Mouse (Mus musculus) embryonic facial prominence, embryonic 11.5 days (tissue): Measurements from ENCODE around the gene Chd5. TPM values are rescaled to one million over a fixed set of nuclear protein-coding genes. Genes with fewer than 3 reads are reported as not detected.

Experiments used
- ATAC-seq: fragments of 200-750 bp; cut with Nextera tagmentation; replicated peaks from 2 replicates; pipeline ENCODE4 v1.8.0; 2017; ENCODE audit warnings: low read depth; ENCODE audit not compliant: insufficient number of reproducible peaks, low FRiP score, low TSS enrichment
- DNase-seq: peaks from one replicate; pipeline ENCODE4 v3.0.0-alpha.2; 2015; ENCODE audit warnings: low spot score
- H3K27ac ChIP-seq: fragments of 300-500 bp; sonication (generic); replicated peaks from 2 replicates; pipeline ENCODE4 v1.5.1; 2014; ENCODE audit warnings: mild to moderate bottlenecking, low read depth, low read length, control low read depth
- H3K27me3 ChIP-seq: fragments of 300-500 bp; sonication (generic); 2 replicates; pipeline ENCODE4 v1.6.1; 2014; ENCODE audit warnings: mild to moderate bottlenecking, low read length, moderate library complexity, mixed read lengths; ENCODE audit not compliant: control insufficient read depth, insufficient read depth
- H3K36me3 ChIP-seq: fragments of 300-500 bp; sonication (generic); replicated peaks from 2 replicates; pipeline ENCODE4 v1.6.1; 2014; ENCODE audit warnings: low read depth, mild to moderate bottlenecking, low read length, moderate library complexity, mixed read lengths; ENCODE audit not compliant: control insufficient read depth, insufficient read depth
- H3K4me1 ChIP-seq: fragments of 300-500 bp; sonication (generic); 2 replicates; pipeline ENCODE4 v1.6.1; 2014; ENCODE audit warnings: low read length, mixed read lengths; ENCODE audit not compliant: control insufficient read depth, insufficient read depth
- H3K4me2 ChIP-seq: fragments of 300-500 bp; sonication (generic); 2 replicates; pipeline ENCODE4 v1.6.1; 2014; ENCODE audit warnings: low read depth, mild to moderate bottlenecking, control low read depth, low read length, moderate library complexity
- H3K4me3 ChIP-seq: fragments of 300-500 bp; sonication (generic); 2 replicates; pipeline ENCODE4 v1.5.1; 2014; ENCODE audit warnings: low read depth, low read length, control low read depth
- H3K9ac ChIP-seq: fragments of 300-500 bp; sonication (generic); replicated peaks from 2 replicates; pipeline ENCODE4 v1.6.1; 2014; ENCODE audit warnings: mild to moderate bottlenecking, control low read depth, low read length
- H3K9me3 ChIP-seq: fragments of 300-500 bp; sonication (generic); replicated peaks from 2 replicates; pipeline ENCODE4 v1.6.1; 2016; ENCODE audit warnings: mild to moderate bottlenecking, low read length, inconsistent platforms, mixed read lengths; ENCODE audit not compliant: control insufficient read depth
- WGBS: fragments of 180-500 bp; shearing (Covaris S2); extraction: QIAGEN DNeasy Blood & Tissue Kit; methylation state at CpG from one replicate; pipeline ENCODE4 v1.1.7; 2014; 5-methylcytosine and 5-hydroxymethylcytosine counted together
- polyA plus RNA-seq: library from polyadenylated mRNA; unstranded; fragments of >200 nt; fragmentation: Nextera tagmentation; extraction: Ambion mirVana; gene quantifications from 2 replicates; pipeline ENCODE4 v1.2.1, GENCODE M21; 2014

The Chd5 gene
- polyA plus RNA-seq, 1 experiment from 2014 or later = 0.14 TPM

DNA sequence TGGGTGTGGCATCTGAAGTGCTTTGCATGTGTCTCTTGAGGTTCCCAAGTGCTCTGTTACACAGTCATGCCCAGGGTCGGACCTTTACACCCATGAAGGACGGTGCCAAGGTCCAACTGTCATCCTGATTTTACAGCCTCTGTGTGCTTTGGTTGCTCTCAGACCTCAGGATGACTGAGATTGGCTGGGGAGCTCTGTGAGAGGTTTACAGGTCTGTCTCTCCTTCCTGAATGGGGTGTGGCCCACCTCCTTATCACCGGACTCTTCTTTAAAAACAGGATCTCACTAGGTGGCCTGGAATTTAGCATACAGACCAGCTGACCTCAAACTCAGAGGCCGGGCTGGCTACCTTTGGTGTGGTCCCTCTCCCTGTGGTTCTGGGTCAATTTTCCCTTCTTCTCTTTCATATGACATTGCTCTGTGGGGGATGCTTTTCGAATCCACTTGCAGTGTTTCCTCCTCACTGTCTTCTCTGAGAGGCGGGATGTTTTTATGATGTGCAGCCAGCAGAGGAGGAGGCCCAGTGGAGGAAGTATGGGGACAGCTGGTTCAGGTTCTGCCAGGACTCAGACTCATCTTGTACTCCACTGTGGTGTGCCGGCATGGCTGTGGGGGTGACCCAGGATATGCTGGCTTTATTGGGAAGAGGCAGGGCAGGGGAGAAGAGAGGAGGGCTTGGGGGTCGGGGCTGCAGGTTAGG lies 12.4 kb downstream of the Chd5 start:
- Histone ChIP-seq H3K9ac (no peak overlapping the region), H3K4me3 (no peak overlapping the region), H3K4me2 (no peak overlapping the region), H3K36me3 (no peaks in the 10 kb centered on the region), H3K4me1 (no peaks in the 10 kb centered on the region), H3K27ac (no peak overlapping the region), H3K9me3 (no peaks in the 10 kb centered on the region), H3K27me3 (peaks cover 13% of the 10 kb centered on the region)
- WGBS = 38% methylated on average over 8 of the region's 8 CpGs
- DNase-seq = no peak
- no peak for ATAC-seq

GRCm38 (mm10) chr4:152351422-152352305 lies 13.2 kb downstream of the Chd5 start:
- 12% methylated on average over 14 of the region's 14 CpGs for WGBS
- DNase-seq (peak; percentile 70), ATAC-seq (0 out of 2 replicates have a peak, but pooled peaks have one; percentile 35)
- no peaks in the 10 kb centered on the region for H3K4me1 ChIP-seq
- H3K4me3 ChIP-seq = no peak overlapping the region
- no peak overlapping the region for H3K9ac ChIP-seq
- H3K4me2 ChIP-seq = no peak overlapping the region
- H3K9me3 ChIP-seq = no peaks in the 10 kb centered on the region
- H3K27ac ChIP-seq = no peak overlapping the region
- no peaks in the 10 kb centered on the region for H3K36me3 ChIP-seq
- H3K27me3 ChIP-seq = peaks cover 13% of the 10 kb centered on the region

DNA sequence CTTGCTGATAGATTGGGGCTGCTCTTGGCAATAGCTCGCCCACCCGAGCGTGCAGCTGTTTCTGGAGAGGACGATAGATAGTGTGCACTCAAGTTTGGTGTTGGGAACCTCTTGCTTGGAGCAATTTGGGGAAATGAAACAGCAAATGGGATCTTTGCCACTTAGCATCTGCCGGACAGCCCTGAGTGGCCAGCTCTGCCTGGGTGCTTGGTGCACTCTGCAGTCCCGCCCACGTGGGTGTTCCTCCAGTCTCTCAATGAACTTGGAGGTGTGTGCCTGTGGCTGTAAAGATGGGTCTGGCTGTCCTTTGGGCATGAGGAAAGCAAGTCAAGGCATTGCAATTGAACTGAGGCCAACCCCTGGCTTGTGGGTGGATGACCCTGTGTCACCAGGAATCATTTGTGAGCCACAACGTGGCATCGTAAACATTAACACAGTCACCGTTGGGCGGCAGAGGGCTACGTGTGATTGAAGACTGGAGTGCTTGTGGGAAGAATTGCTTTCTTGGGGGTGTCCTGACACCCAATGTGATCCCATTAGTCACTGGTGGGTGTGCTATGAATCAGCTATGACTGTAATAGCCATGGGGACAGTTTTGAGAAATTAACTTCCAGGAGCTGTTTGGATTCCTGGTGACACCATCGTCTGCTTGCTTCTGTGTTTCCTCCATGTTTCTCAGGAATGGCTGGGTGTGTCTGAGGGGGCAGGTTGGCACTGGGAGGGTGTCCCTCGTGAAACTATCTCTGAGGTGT lies 15.6 kb downstream of the Chd5 start:
- H3K4me1 ChIP-seq = no peaks in the 10 kb centered on the region
- ATAC-seq (no peak), DNase-seq (no peak)
- no peaks in the 10 kb centered on the region for H3K9me3 ChIP-seq
- no peak overlapping the region for H3K4me2 ChIP-seq
- H3K4me3 ChIP-seq = no peak overlapping the region
- peaks cover 13% of the 10 kb centered on the region for H3K27me3 ChIP-seq
- WGBS = 83% methylated on average over 14 of the region's 14 CpGs
- no peak overlapping the region for H3K9ac ChIP-seq
- H3K36me3 ChIP-seq = no peaks in the 10 kb centered on the region
- H3K27ac ChIP-seq = no peak overlapping the region

GRCm38 (mm10) chr4:152355672-152356071 lies 17.2 kb downstream of the Chd5 start:
- Histone ChIP-seq H3K9ac (no peak overlapping the region), H3K27me3 (peaks cover 5% of the 10 kb centered on the region; the same call in 1 of the 2 replicates), H3K9me3 (no peaks in the 10 kb centered on the region), H3K36me3 (no peaks in the 10 kb centered on the region), H3K4me2 (no peak overlapping the region), H3K27ac (no peak overlapping the region), H3K4me1 (no peaks in the 10 kb centered on the region), H3K4me3 (no peak overlapping the region)
- DNase-seq (no peak), ATAC-seq (no peak)
- WGBS = 73% methylated on average over 7 of the region's 7 CpGs

GRCm38 (mm10) chr4:152359700-152360099 lies 21.2 kb downstream of the Chd5 start:
- ATAC-seq = no peak
- H3K27ac ChIP-seq = no peak overlapping the region
- DNase-seq = no peak
- no peaks in the 10 kb centered on the region; the same call in 1 of the 2 replicates for H3K27me3 ChIP-seq
- no peak overlapping the region for H3K4me2 ChIP-seq
- no peaks in the 10 kb centered on the region for H3K4me1 ChIP-seq
- no peaks in the 10 kb centered on the region for H3K36me3 ChIP-seq
- no peak overlapping the region for H3K9ac ChIP-seq
- WGBS = 14% methylated on average over 11 of the region's 11 CpGs
- H3K4me3 ChIP-seq = no peak overlapping the region
- H3K9me3 ChIP-seq = no peaks in the 10 kb centered on the region

DNA sequence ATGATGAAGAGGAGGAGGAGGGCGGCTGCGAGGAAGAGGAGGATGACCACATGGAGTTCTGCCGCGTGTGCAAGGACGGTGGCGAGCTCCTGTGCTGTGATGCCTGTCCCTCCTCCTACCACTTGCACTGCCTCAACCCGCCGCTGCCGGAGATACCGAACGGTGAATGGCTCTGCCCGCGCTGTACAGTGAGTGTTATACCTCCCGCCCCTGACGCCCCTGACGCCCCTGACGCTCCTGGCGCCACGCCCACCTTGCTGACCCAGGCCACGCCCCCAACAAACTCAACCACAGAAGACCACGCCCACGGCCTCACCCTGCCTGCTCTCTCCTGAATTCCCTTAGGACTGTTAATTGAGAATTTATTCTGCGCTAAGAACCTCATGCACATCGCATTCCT lies 22.4 kb downstream of the Chd5 start:
- Histone ChIP-seq H3K36me3 (no peaks in the 10 kb centered on the region), H3K4me2 (peak overlapping the region; percentile 26), H3K27ac (no peak overlapping the region), H3K4me3 (no peak overlapping the region), H3K9me3 (no peaks in the 10 kb centered on the region), H3K4me1 (no peaks in the 10 kb centered on the region), H3K9ac (no peak overlapping the region), H3K27me3 (no peaks in the 10 kb centered on the region; the same call in 1 of the 2 replicates)
- WGBS = 1% methylated on average over 24 of the region's 24 CpGs
- DNase-seq (peak; percentile 74), ATAC-seq (no peak)

DNA sequence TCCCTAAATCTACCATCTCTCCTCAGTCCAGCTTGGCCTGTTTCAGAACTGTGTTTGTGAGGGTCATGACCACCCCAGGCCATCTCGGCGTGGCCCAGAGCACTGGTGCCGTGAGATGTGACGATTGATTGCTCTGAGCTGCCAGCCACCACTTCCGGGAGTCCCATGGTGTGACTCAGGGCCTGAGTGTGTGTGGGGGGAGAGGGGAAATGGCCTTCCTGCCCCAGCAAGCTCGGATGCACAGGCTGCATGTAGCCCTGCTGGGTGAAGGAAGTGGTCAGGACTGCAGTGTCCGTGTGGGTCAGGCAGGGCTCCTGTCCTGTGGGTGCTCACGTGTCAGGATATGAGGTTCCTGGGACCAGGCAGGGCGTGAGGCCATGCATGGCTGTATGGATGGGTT lies 23.7 kb downstream of the Chd5 start:
- H3K27me3 ChIP-seq = no peaks in the 10 kb centered on the region; the same call in 1 of the 2 replicates
- H3K9me3 ChIP-seq = no peaks in the 10 kb centered on the region
- no peak overlapping the region for H3K4me2 ChIP-seq
- ATAC-seq (no peak), DNase-seq (no peak)
- no peak overlapping the region for H3K27ac ChIP-seq
- H3K4me3 ChIP-seq = no peak overlapping the region
- H3K36me3 ChIP-seq = no peaks in the 10 kb centered on the region
- no peaks in the 10 kb centered on the region for H3K4me1 ChIP-seq
- H3K9ac ChIP-seq = no peak overlapping the region
- WGBS = 70% methylated on average over 9 of the region's 9 CpGs
